Mouse (Mus musculus) embryo, embryonic 11 days (tissue): ENCODE data around the gene Med13l.

Experiments used
- DNase-seq: peaks from one replicate; pipeline ENCODE4 v3.0.0-alpha.2; 2015

Gene Med13l

GRCm38 (mm10) chr5:118558841-118559240, 1.6 kb upstream of the Med13l start:
- no peak for DNase-seq

- DNase-seq: peak; percentile 94
These were observed 695 bp upstream of the Med13l start for GRCm38 (mm10) chr5:118559584-118560384.

GRCm38 (mm10) chr5:118561086-118561987, 858 bp downstream of the Med13l start:
- DNase-seq: peak; percentile 69

- DNase-seq: no peak
These were observed 1.7 kb downstream of the Med13l start for GRCm38 (mm10) chr5:118562206-118562605.

- no peak for DNase-seq
These were observed 3.1 kb downstream of the Med13l start for GRCm38 (mm10) chr5:118563590-118563989.

- DNase-seq: no peak
These were observed 6.9 kb downstream of the Med13l start for GRCm38 (mm10) chr5:118567395-118567794.

- DNase-seq: no peak
These were observed 8.5 kb downstream of the Med13l start for GRCm38 (mm10) chr5:118569017-118569416.

- no peak for DNase-seq
These were observed 9.4 kb downstream of the Med13l start for GRCm38 (mm10) chr5:118569606-118570580.

GRCm38 (mm10) chr5:118571504-118571903, 11.0 kb downstream of the Med13l start:
- DNase-seq: no peak

- DNase-seq: no peak
These were observed 13.8 kb downstream of the Med13l start for GRCm38 (mm10) chr5:118574236-118574635.

- DNase-seq: no peak
These were observed 14.5 kb downstream of the Med13l start for GRCm38 (mm10) chr5:118574997-118575396.

GRCm38 (mm10) chr5:118575909-118576308, 15.4 kb downstream of the Med13l start:
- no peak for DNase-seq

- DNase-seq: no peak
These were observed 16.3 kb downstream of the Med13l start for GRCm38 (mm10) chr5:118576731-118577130.

GRCm38 (mm10) chr5:118585355-118585754, 24.9 kb downstream of the Med13l start:
- DNase-seq: no peak

- DNase-seq: no peak
These were observed 26.1 kb downstream of the Med13l start for GRCm38 (mm10) chr5:118586560-118586959.

GRCm38 (mm10) chr5:118588381-118588925, 28.0 kb downstream of the Med13l start:
- no peak for DNase-seq

GRCm38 (mm10) chr5:118589186-118589892, 28.9 kb downstream of the Med13l start:
- no peak for DNase-seq

GRCm38 (mm10) chr5:118590868-118591267, 30.4 kb downstream of the Med13l start:
- no peak for DNase-seq

- DNase-seq: peak; percentile 49
These were observed 31.5 kb downstream of the Med13l start for GRCm38 (mm10) chr5:118591826-118592499.

GRCm38 (mm10) chr5:118594470-118595236, 34.2 kb downstream of the Med13l start:
- peak; percentile 76 for DNase-seq
